Mouse (Mus musculus) spleen, adult 2 months (tissue): Measurements from ENCODE around the gene Alg14.

Experiments
- CTCF ChIP-seq: fragments of 200-500 bp; IDR thresholded peaks from 2 replicates; pipeline ENCODE4 v1.5.1; 2011; ENCODE audit warnings: mild to moderate bottlenecking, inconsistent platforms; ENCODE audit not compliant: insufficient read depth, insufficient read length, insufficient replicate concordance; ENCODE audit errors: extremely low read depth
- POLR2A ChIP-seq: fragments of 200-500 bp; IDR thresholded peaks from 2 replicates; pipeline ENCODE4 v1.6.1; 2011; ENCODE audit warnings: low read depth, low read length, inconsistent platforms

- TF ChIP-seq CTCF (no peak), POLR2A (no peak)
Observed at GRCm38 (mm10) chr3:121312426-121312825, 20.9 kb downstream of the Alg14 start.
